Mouse (Mus musculus): ENCODE results near the gene Adamtsl5. TPM values are rescaled to one million over a fixed set of nuclear protein-coding genes. Genes with fewer than 3 reads are reported as not detected.

The Adamtsl5 gene
- polyA plus RNA-seq, 1 experiment from 2014 or later = 1.6 TPM

DNA sequence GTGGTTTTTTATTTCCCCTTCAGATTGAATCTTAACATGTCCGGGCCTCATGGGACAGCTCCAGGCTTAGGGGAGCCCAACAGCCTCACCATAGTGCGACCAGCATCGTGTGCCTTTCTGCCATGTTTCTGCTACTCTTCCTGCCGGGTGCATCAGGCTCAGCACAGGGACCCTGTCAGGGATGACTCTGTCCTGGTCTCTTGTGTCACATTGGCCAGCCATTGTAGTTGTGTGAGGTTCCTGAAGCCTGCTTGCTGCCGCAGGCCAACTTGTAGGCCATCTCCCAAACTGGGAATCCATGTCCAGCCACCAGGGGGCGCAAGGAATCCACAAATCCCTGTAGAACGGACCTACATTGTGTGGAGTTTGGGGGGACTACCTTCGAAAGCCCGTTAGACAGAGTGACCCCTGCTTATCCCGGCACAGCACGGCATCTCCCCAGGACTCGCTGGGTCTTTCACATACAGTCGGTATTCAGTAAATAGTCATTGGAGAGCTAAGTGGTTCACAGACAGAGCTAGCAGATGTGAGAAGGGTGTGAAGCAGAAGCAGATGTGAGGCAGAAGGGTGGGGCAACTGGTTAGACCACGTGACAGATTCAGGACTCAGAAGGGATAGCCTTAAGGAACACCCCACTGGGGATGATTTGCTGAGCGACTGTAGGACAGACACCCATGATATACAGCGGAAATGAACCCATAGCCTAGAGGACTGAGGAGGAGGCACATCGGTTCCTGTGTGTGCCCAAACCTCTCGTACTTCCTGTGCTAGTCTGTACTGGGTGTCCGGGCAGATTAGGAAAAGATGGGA is 8.1 kb downstream of the Adamtsl5 start:
- H3K36me3 ChIP-seq = no peaks in the 10 kb centered on the region
- 22% methylated on average over 19 of the region's 19 CpGs for WGBS
- peak overlapping the region; percentile 21; the same call in 1 of the 2 replicates for H3K4me2 ChIP-seq
- peaks cover 68% of the 10 kb centered on the region for H3K27me3 ChIP-seq
- no peaks in the 10 kb centered on the region for H3K9me3 ChIP-seq
- H3K27ac ChIP-seq (replicated peaks) = no peak overlapping the region
- 0 out of 2 replicates have a peak, but pooled peaks have one; percentile 21 for ATAC-seq (ENCODE audit: low read depth)
- H3K4me1 ChIP-seq (replicated peaks) = peaks cover 29% of the 10 kb centered on the region
- H3K4me3 ChIP-seq = no peak overlapping the region
- H3K9ac ChIP-seq = no peak overlapping the region

DNA sequence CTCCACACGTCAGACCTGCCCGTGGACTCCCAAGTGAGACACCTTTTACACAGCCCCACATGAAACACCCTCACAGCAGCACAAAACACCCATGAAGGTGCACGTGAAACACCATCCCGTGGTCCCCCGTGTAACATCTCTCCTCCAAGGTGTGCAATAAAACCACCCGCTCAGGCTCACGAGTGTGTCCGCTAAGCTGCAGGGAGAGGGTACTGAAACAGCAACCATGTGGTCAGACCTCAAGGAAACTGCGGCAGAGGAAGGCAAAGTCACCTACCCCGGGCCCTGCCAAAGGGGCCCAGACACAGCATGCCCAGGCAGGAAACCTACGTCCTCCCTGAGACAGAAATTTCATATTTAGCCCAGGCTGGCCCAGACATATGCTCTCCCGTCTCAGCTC is 11.9 kb downstream of the Adamtsl5 start:
- Histone ChIP-seq H3K27me3 (peaks cover 49% of the 10 kb centered on the region), H3K4me1 (replicated peaks) (peaks cover 3% of the 10 kb centered on the region), H3K27ac (replicated peaks) (no peak overlapping the region), H3K36me3 (no peaks in the 10 kb centered on the region), H3K4me3 (no peak overlapping the region), H3K9ac (no peak overlapping the region), H3K9me3 (no peaks in the 10 kb centered on the region), H3K4me2 (no peak overlapping the region)
- 86% methylated on average over 12 of the region's 12 CpGs for WGBS
- no peak for ATAC-seq (ENCODE audit: low read depth)

- Histone ChIP-seq H3K27me3 (peaks cover 34% of the 10 kb centered on the region), H3K4me2 (no peak overlapping the region), H3K9me3 (no peaks in the 10 kb centered on the region), H3K36me3 (no peaks in the 10 kb centered on the region), H3K4me1 (replicated peaks) (peaks cover 18% of the 10 kb centered on the region), H3K9ac (no peak overlapping the region), H3K27ac (replicated peaks) (no peak overlapping the region), H3K4me3 (no peak overlapping the region)
- WGBS = 82% methylated on average over 5 of the region's 5 CpGs
- no peak for ATAC-seq (ENCODE audit: low read depth)
Measured at GRCm38 (mm10) chr10:80332525-80332989, 15.7 kb downstream of the Adamtsl5 start.

GRCm38 (mm10) chr10:80331636-80332524 is 16.3 kb downstream of the Adamtsl5 start:
- H3K4me2 ChIP-seq = no peak overlapping the region
- H3K9me3 ChIP-seq = no peaks in the 10 kb centered on the region
- H3K4me3 ChIP-seq = no peak overlapping the region
- no peak overlapping the region for H3K27ac ChIP-seq (replicated peaks)
- peaks cover 18% of the 10 kb centered on the region for H3K4me1 ChIP-seq (replicated peaks)
- H3K36me3 ChIP-seq = no peaks in the 10 kb centered on the region
- H3K9ac ChIP-seq = no peak overlapping the region
- H3K27me3 ChIP-seq = peaks cover 29% of the 10 kb centered on the region
- ATAC-seq (ENCODE audit: low read depth) = no peak
- WGBS = 69% methylated on average over 10 of the region's 10 CpGs

DNA sequence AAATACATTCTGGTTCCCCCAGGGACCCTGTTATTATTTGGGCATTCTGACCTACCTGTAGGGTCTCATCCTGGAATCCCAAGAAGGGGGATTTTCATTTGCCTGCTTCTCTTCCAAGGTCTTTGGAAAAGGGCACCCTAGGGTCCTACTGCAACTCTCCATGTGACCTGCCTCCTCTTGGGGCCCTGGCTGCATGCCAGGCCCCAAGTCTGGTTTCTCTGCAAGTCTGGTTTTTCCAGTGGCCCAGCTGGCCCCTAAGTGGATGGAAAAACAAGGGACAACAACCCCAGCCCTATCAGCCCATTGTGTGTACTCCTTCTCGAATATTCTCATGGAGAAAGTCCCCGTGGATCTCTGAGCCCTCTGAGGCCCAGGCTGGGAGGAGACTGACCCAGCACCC is 17.3 kb downstream of the Adamtsl5 start:
- Histone ChIP-seq H3K27me3 (peaks cover 30% of the 10 kb centered on the region), H3K9me3 (no peaks in the 10 kb centered on the region), H3K9ac (no peak overlapping the region), H3K4me1 (replicated peaks) (peaks cover 18% of the 10 kb centered on the region), H3K36me3 (no peaks in the 10 kb centered on the region), H3K4me2 (peak overlapping the region; percentile 80), H3K4me3 (0 out of 2 replicates have a peak overlapping the region, but pooled peaks have one; percentile 48), H3K27ac (replicated peaks) (no peak overlapping the region)
- no peak for ATAC-seq (ENCODE audit: low read depth)
- WGBS = 73% methylated on average over 2 of the region's 2 CpGs

DNA sequence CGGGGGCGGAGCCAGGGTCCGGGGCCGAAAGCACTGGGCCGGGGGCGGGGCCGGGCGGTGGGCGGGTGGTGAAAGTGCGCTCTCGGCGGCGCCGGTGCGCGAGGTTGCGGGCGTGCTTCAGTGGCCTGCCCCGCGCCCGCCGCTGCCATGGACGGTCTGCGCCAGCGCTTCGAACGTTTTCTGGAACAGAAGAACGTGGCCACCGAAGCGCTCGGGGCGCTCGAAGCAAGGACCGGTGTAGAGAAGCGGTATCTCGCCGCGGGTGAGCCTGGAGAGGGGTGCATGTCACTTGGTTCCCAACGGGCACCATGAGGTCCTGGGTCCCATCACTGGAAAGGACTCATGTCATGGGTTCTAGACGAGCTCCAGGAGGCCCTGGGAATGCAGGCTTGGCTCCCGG is 18.1 kb downstream of the Adamtsl5 start:
- no peak overlapping the region for H3K27ac ChIP-seq (replicated peaks)
- H3K4me1 ChIP-seq (replicated peaks) = peaks cover 18% of the 10 kb centered on the region
- peak overlapping the region; percentile 80 for H3K4me2 ChIP-seq
- no peak for ATAC-seq (ENCODE audit: low read depth)
- no peaks in the 10 kb centered on the region for H3K9me3 ChIP-seq
- peaks cover 33% of the 10 kb centered on the region for H3K27me3 ChIP-seq
- no peaks in the 10 kb centered on the region for H3K36me3 ChIP-seq
- peak overlapping the region; percentile 60 for H3K9ac ChIP-seq
- peak overlapping the region; percentile 48 for H3K4me3 ChIP-seq
- 2% methylated on average over 41 of the region's 41 CpGs for WGBS

GRCm38 (mm10) chr10:80329273-80330081 is 18.7 kb downstream of the Adamtsl5 start, which contains the start of the genes Pcsk4 and Reep6:
Pcsk4 (minus strand) TSS chr10:80329498.
Reep6 (plus strand) TSS chr10:80329953.
- Histone ChIP-seq H3K36me3 (no peaks in the 10 kb centered on the region), H3K27ac (replicated peaks) (no peak within 1 kb of the TSS)

DNA sequence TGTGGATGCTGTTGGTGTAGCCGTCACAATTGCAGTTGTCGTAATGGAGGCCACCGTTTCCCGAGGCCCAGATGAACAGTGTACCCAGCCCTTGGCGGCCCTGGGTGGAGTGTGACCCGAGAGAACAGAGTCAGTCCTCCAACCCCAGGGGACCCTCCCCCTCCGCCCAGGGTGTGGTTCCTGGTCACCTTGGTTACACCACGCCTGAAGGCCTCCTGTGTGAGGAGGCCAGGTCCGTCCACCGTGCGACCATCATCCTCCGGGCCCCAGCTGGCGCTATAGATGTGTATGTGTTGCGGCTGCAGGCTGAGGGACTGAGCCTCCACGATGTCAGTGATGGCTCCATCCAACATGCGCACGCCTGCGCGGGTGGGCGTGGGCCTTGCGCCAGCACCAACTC is 23.2 kb downstream of the Adamtsl5 start:
- Histone ChIP-seq H3K9me3 (no peaks in the 10 kb centered on the region), H3K36me3 (no peaks in the 10 kb centered on the region), H3K27ac (replicated peaks) (no peak overlapping the region), H3K4me1 (replicated peaks) (peaks cover 29% of the 10 kb centered on the region), H3K9ac (no peak overlapping the region), H3K27me3 (peaks cover 15% of the 10 kb centered on the region; the same call in 1 of the 2 replicates), H3K4me2 (no peak overlapping the region), H3K4me3 (no peak overlapping the region)
- no peak for ATAC-seq (ENCODE audit: low read depth)
- 81% methylated on average over 21 of the region's 21 CpGs for WGBS

More at GRCm38 (mm10) chr10:80329273-80330081, 18.7 kb downstream of the Adamtsl5 start, which contains the start of the genes Pcsk4 and Reep6:
- H3K9ac ChIP-seq = peak within 1 kb of the TSS; percentile 60
- no peaks in the 10 kb centered on the region for H3K9me3 ChIP-seq
- WGBS = 5% methylated on average over 36 of the region's 36 CpGs
- H3K4me3 ChIP-seq = peak within 1 kb of the TSS; percentile 48
- peaks cover 18% of the 10 kb centered on the region for H3K4me1 ChIP-seq (replicated peaks)
- peak; percentile 92 for ATAC-seq (ENCODE audit: low read depth)
- H3K27me3 ChIP-seq = peaks cover 33% of the 10 kb centered on the region
- peak within 1 kb of the TSS; percentile 80 for H3K4me2 ChIP-seq

DNA sequence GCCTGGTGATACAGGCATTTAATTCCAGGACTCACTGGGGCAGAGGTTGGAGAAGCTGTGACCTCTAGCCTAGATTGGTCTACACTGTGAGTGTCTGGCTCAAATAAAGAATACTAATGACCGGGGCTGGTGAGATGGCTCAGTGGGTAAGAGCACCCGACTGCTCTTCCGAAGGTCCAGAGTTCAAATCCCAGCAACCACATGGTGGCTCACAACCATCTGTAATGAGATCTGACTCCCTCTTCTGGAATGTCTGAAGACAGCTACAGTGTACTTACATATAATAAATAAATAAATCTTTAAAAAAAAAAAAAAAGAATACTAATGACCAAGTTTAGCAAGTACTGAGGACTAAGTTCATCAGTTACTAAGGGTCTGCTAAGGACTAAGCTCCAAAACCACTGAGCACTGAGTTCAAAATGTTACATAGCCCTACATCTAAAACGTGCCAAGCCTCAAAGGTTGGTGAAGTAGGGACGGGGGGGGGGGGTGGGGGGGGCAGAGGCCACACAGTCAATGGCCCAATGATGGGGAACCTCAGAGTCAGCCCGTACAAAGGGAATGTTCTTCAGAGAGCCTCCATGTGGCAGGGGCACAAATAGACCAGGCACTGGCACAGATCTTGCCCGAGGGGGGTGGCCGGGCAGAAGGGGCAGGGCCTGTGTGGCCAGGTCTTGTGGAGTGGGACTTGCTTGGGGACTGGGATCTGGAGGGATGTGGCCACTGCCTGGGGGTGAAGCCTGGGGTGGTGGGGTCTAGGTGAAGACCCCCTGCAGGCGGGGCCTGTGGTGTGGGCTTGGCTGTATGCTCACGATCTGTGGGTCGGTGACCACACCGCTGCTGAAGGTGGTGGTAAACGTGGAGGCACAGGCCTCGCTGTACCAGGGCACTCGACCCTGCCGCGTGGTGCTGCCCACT is 23.8 kb downstream of the Adamtsl5 start:
- peak overlapping the region; percentile 42; the same call in 1 of the 2 replicates for H3K4me3 ChIP-seq

GRCm38 (mm10) chr10:80323261-80324119 is 24.7 kb downstream of the Adamtsl5 start:
- Histone ChIP-seq H3K4me3 (peak overlapping the region; percentile 42), H3K9me3 (no peaks in the 10 kb centered on the region), H3K36me3 (peaks cover 3% of the 10 kb centered on the region), H3K4me2 (peak overlapping the region; percentile 83), H3K27me3 (peaks cover 15% of the 10 kb centered on the region; the same call in 1 of the 2 replicates), H3K9ac (peak overlapping the region; percentile 60), H3K4me1 (replicated peaks) (peaks cover 34% of the 10 kb centered on the region), H3K27ac (replicated peaks) (no peak overlapping the region)
- peak; percentile 13 for ATAC-seq (ENCODE audit: low read depth)
- WGBS = 2% methylated on average over 42 of the region's 46 CpGs

More for the DNA sequence above, 23.8 kb downstream of the Adamtsl5 start:
- no peak for ATAC-seq (ENCODE audit: low read depth)
- peaks cover 15% of the 10 kb centered on the region; the same call in 1 of the 2 replicates for H3K27me3 ChIP-seq
- H3K36me3 ChIP-seq = no peaks in the 10 kb centered on the region
- H3K4me2 ChIP-seq = peak overlapping the region; percentile 83
- 76% methylated on average over 17 of the region's 17 CpGs for WGBS
- no peaks in the 10 kb centered on the region for H3K9me3 ChIP-seq
- no peak overlapping the region; the same call in 1 of the 2 replicates for H3K9ac ChIP-seq
- H3K27ac ChIP-seq (replicated peaks) = no peak overlapping the region
- H3K4me1 ChIP-seq (replicated peaks) = peaks cover 30% of the 10 kb centered on the region
